Mouse (Mus musculus): ENCODE measurements around the gene Asic1.
"Not testable (repeated sequence)": the region's sequence is repeated elsewhere in the genome, so short reads cannot be mapped to it uniquely, and the experiment has no call there.

The Asic1 gene

DNA sequence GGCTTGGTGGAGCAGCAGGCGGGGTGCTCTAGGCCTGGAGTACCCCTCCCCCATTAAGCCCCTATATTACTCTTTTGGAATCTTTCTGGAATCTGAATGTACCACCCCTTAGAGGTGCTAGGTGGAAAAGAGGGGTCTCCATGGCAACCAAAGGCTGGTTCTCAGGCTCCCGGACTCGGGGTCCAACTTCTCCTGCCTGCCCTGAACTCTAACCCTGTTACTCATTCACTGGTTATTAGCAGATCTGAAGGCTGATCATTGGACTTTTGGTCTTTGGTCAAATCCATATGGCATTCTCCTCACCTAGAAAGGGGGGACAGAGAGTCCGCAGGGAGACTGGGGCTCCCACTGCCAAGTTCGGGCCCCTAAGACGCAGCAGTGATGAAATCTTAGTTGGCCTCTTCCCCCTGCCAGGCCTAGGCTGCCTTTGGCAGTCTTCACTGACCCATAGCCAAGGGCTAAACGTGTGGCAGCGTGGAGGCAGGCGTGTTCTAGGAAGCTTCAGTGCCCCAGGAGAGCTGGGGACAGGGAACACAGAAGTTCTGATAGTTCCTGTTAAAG lies 48.4 kb downstream of the Asic1 start:
- DNase-seq (ENCODE audit: low read depth, low spot score), result no peak

DNA sequence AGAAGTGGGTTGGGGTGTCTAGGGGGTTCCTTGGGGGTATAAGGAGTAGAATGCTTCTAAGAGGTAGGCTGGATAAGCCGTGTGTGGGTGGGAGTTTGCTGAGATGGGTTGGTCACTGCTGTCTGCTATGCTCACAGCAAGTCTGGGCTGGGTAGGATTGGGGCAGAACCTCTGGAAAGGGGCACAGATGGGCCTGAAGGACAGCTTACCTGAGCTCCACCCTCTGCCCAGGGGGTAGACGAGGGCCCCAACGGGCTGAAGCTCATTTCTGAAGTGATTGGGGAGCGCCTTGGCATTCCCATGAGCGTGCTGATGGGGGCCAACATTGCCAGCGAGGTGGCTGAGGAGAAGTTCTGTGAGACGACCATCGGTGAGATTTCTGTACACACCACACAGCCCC lies 49.7 kb downstream of the Asic1 start:
- DNase-seq (ENCODE audit: low read depth, low spot score), result no peak

DNA sequence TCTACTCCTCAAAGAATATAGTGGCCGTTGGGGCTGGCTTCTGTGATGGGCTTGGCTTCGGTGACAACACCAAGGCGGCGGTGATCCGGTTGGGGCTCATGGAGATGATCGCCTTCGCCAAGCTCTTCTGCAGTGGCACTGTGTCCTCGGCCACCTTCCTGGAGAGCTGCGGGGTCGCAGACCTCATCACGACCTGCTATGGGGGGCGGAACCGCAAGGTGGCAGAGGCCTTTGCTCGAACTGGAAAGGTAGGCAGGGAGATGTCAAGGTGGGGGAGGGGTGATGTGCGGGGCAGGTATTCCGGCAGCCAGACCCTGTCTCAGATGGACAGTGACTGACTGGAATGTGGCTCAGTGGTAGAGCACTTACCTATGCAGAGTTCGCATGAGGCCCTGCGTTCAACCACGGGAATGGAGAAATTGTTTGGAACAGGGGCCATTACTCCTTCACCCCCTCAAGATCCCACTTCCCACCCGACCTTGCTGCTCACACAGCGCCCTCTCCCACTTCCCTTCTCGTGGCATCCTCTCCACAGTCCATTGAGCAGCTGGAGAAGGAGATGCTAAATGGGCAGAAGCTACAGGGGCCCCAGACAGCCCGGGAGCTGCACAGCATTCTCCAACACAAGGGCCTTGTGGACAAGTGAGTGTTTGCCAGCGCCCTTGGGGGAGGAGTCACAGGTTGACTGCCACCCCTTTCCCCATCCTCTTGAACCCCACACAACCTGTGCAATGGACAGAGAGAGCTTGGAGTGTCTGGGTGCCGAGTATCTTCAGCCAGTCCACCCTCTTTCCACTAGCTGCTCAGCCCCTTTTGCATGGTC lies 52.0 kb downstream of the Asic1 start:
- DNase-seq (ENCODE audit: low read depth, low spot score), result no peak

DNA sequence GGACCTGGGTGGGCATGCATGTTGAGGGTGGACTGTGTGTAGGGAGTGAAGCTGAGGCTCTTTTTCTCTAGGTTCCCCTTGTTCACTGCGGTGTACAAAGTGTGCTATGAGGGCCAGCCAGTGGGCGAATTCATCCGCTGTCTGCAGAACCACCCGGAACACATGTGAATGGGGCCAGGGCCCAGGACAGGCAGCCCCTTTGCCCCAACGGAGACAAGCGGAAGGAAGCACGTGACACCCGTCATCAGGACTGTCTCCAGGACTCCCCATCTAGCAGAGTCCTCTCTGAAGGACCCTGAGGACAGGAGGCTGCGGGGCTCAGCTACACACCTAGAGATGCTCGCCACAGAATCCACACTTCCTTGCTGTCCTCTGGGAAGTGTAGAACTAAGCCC lies 52.9 kb downstream of the Asic1 start:
- no peak for DNase-seq (ENCODE audit: low read depth, low spot score)

DNA sequence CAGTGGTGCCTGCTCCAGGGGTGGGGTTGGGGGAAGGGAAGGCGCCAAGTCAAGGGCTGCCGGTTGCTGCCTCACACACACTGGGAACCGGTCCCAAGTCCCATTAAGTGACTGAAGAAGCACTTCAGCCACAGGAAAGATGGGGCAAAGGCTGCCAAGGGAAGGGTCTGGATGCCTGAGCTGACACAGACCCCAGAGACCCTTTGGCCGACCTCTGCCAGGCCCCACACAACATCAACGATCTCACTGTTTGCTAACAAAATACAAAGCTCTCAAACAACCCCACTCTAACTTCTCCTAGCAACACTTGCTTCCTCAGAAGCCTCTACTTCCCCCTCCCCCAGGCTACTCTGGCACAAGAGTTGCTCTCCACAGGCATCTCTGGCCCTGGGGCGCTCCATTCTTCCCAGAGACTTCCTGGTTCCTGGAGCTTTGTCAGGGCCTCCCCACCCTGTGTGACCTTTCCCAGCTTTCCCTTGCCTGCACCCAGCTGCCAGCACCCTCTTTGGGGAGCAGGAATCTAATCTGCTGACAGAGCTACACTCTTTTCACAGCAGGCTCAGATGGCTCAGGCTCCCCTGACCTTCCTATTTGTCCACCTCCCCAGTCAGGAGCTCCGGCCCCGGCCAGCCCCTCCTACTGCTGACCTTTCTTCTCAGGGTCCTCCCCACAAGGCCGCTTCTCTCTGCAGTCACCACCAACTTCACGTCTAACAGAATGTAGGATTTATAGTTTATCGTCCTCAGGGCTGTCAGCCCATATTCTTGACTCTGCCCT lies 53.5 kb downstream of the Asic1 start:
- no peak for DNase-seq (ENCODE audit: low read depth, low spot score)

DNA sequence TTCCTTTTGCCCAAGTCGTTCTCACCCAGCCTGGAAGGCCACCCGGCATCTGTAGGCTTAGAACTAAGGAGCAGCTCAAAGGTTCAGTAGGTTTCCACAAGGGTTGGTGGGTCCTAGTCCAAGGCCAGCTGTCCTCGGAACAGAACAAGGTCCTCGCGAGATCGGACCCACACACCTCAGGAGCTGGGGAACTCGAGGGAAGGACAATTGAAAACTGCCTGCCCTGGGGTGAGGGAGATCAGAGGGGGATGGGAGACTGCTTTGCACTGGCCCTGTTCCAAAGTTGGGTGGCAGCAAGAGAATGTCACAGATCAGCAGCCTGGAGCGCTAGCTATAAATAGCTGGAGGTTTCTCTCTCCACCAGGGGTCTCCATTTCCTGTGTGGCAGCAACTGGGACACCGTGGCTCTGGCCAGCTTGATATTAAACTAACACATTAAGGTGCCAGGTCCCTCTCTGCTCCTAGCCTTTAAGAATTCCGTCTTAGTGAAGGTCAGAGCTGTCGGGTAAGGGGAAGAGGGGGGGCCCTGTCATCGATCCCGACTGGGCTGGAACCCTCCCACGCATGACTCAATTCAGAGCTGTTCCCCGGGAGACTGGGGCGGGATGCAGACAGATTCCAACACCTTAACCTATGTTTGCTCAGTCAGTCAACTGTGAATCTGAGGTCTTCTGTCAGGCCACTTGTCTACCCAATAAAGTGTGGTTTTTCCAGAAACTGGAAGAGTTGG lies 54.3 kb downstream of the Asic1 start:
- DNase-seq (ENCODE audit: low read depth, low spot score), result no peak

DNA sequence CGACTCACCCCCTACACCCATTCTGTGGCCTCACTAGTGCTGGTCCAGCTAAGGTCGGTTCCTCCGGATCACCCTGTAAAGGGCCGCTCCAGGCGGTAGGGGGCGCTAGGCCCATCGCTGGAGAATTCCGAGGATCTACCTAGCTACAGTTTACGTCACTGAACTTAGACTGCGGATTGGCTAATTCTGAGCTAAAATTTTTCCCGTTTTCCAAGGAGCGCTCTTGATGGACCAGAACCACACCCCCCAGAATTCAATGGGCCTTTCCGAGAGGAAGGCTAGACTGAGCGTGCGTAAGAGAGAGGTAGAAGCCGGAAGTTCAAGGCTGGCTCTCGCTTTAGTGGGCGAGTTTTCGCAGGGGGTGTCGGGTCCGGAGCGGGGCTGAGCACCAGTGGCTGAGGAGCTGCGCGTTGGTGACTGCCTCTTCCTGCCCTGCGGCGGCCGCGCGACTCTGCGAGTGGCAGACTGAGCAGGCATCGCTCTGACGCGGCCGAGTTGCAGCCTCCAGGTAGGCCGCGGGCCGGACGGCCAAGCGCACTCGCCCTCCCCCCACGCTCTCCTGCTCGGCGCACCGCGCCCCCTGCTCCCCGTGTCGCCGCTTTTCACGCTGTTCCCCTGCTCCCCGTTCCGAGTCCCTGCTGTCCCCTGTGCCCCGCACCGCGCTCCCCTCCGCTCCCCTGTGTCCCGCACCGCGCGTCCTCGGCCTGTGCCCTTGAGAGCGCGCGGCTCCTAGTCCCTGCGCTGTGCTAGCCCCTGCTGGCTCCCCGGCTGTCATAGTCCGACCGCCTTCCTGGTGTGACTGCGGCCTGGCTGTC lies 55.4 kb downstream of the Asic1 start, which contains the start of gene Cox14:
TSS of gene Cox14 (plus strand) at position 278 of the 815 bp plus-strand sequence.
- DNase-seq (ENCODE audit: low read depth, low spot score), result peak; percentile 94

DNA sequence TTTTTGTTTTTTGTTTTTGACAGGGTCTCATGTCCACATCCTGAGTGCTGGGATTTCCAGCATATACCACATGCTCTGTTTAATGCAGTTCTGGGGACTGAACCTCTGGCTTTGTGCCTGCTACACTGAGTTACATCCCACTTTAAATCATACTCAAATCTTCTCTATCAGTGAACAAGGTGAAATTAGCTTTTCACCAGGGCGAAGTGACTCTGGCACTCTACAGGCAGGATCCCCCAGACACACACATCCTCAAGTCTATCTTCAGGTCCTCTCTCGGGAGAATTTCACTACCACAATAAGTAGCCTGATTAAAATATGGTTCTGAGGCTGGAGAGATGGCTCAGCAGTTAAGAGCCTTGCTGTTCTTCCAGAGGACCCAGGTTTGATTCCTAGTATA lies 56.4 kb downstream of the Asic1 start:
- DNase-seq (ENCODE audit: low read depth, low spot score), result no peak

DNA sequence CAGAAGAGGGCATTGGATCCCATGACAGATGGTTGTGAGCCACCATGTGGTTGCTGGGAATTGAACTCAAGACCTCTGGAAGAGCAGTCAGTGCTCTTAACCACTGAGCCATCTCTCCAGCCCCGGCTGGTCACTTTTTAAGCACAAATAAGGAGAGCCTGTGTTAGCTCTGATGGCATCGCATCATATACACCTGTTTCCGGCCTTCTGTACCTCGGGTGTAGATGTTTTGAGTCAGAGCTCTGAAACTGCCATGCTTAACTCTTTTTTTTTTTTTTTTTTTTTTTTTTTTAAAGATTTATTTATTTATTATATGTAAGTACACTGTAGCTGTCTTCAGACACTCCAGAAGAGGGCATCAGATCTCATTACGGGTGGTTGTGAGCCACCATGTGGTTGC lies 56.9 kb downstream of the Asic1 start:
- DNase-seq (ENCODE audit: low read depth, low spot score), result not testable (repeated sequence)

DNA sequence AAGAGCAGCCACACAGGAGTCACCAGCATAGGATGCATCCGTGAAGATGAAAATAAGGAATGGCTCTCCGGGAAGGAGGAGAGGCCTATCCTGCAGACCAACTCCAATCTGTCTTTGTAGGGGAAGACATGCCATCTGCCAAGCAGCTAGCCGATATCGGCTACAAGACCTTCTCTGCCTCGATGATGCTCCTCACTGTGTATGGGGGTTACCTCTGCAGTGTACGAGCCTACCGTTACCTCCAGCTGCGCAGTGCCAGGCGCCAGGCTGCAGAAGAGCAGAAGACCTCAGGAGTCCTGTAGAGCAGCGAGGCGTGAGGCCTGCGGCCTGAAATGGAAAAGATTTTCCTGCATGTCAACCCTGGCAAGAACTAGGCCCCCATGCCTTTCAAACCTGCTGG lies 57.4 kb downstream of the Asic1 start:
- no peak for DNase-seq (ENCODE audit: low read depth, low spot score)

DNA sequence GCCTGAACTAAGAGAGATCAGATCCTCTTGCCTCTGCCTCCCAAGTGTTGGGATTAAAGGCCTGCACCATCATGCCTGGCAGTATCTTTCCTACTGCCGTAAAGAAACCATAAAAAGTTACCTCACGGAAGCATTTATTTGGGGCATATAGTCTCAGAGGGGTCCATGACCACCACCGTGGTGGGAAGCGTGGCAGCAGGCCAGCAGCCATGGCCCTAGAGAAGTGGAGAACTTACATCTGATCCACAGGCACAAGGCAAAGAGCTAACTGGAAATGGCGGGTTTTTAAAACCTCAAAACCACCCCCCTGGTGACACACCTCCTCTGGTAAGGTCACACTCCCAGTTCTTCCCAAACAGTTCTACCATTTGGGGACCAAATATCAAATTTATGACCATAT lies 58.0 kb downstream of the Asic1 start:
- no peak for DNase-seq (ENCODE audit: low read depth, low spot score)

DNA sequence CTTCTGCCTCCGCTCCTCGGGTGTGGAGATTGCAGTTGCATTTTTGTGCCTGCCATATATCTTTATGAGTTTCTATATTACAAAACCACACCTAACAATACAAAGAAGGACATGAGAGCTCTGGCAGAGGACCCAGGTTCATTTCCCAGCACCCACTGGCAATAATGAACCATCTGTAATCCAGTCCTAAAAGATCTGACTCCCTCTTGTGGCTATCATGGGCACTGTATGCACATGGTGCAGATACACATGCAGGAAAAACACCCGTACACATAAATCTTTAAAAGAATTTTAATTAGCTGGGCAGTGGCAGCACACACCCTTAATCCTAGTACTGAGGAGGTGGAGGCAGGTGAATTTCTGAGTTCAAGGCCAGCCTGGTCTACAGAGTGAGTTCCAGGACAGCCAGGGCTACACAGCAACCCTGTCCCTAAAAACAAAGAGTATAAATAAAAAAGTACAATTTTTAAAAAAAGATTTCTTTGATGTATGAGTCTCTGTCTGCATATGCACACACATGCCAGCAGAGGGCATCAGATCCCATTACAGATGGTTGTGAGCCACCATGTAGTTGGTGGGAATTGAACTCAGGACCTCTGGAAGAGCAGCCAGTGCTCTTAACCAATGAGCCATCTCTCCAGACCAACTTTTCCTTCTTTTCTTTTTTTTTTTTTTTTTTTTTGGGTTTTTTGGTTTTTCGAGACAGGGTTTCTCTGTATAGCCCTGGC lies 59.1 kb downstream of the Asic1 start:
- no peak for DNase-seq (ENCODE audit: low read depth, low spot score)

DNA sequence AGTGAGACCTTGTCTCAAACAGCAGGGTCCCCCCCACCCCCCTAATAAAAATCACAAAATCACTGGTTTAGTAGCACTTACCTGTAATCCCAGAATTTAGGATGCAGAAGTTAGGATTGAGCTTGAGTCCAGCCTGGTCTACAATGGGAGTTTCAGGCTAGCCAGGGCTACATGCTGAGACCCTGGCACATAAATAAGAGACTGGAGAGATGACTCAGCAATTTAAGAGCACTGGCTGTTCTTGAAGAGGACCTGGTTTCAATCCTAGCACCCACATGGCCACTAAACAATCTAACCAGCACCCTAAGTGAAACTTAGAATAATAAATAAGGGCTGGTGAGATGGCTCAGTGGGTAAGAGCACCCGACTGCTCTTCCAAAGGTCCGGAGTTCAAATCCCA lies 61.0 kb downstream of the Asic1 start:
- no peak for DNase-seq (ENCODE audit: low read depth, low spot score)

DNA sequence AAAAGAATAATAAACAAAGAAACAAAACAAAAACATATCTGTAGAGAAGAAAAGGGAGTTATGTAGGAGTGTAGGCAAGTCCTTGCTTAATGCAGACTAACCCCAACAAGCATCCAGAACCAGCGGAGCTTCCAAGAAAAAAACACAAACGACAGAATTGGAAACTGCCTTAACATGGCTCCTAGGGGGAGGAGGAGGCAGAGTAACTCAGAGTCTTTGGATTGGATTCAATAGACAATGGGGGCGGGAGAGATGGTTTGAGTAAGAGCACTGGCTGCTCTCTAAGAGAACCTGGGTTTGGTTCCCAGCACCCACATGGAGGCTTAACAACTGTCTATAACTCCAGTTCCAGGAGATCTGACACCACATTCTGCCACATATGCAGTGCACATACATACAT lies 61.5 kb downstream of the Asic1 start:
- DNase-seq (ENCODE audit: low read depth, low spot score), result no peak

DNA sequence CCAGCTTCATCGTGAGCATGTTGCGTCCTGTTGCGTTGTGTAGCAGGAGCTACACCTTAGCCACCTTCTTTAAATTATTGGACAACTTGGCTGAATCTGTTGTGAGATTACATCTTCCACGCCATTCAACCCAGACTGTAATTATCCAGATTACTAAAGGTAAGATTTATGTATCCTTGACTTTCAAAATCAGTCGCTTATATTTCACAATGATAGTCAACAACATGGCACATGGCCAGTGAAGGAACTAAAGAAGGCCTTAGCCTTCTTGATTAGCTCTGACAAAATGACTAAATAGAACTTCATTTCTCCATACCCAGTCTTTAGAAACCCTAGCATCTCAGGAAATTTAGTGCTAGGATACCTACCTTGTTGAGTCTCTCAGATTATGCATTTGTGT lies 63.0 kb downstream of the Asic1 start:
- DNase-seq (ENCODE audit: low read depth, low spot score), result no peak

DNA sequence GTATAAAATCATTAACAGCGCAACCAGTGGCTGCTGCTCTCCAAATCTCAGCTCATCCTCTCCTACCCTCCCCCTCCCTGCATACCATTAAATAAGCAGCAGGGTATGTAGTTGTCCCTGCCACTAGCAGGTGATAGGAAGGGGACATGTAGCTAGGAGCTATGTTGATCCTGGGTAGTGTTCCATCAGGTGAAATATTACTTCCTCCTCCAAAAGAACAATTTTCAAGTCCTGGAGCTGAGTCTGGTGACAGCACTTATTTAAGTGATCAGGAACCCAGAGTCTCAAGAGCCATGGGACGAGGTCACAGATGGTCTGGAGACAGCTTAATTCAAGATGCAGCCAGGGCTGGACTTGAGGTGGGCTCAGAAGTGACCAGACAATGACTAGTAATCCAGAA lies 65.5 kb downstream of the Asic1 start:
- no peak for DNase-seq (ENCODE audit: low read depth, low spot score)

DNA sequence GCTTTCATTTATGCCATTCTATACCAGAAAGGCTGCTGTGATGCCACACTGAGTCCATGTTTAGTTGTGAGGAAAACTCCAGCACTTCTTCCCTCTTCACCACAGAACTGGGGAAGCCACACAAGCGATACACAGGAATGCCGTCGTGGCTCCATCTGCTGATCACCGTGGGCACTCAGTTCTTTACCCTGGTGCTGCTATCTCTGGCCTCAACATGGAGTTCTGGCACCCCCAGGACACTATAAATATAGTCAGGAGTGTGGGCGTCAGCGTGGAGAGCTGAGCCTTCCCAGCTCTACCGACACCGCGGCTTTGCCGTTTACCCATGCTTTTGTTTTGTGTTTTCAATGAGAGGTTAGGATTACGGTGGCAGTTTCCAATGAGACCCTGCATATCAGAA lies 66.5 kb downstream of the Asic1 start:
- no peak for DNase-seq (ENCODE audit: low read depth, low spot score)

DNA sequence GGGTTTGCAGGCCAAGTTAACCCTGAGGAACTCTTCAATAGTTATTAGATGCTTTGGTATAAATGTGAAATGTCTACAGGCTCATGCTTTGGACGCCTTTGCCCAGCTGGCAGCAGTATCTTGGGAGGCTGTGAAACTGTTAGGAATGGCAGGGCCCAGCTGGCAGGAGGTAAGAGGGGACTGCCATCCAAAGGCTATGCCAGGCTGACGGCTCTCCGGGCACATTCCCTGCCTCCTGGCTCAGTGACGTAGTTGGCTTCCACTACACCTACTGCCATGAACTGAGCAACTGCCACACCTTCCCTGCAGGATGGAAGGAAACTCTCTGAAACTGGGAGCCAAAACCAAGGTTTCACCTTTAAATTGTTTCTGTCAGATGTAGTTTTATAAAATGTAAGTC lies 70.1 kb downstream of the Asic1 start:
- DNase-seq (ENCODE audit: low read depth, low spot score), result no peak
